ENCODE assay signal across 10 mouse cellular contexts in genomic region chr7:129801431-129801847, GRCm38 (mm10).
DNase-seq lines count a peak whose midpoint lies in the region; ATAC-seq and TF ChIP-seq lines count a peak whose summit lies in the region.
"Had no signal": no experiment of that assay in that cellular context is flagged by ENCODE, and none has a peak within 500 bp of the region (broad histone marks: within the 10 kb centered on the region; RNA-seq: fewer than 3 reads in every experiment).

No protein-coding gene starts in this region.

- no peaks in the 10 kb centered on the region for H3K36me3 ChIP-seq in kidney, adult 2 months (ENCODE audit: control insufficient read depth, insufficient read depth, low read length)
- no peaks in the 10 kb centered on the region for H3K36me3 ChIP-seq in forebrain, embryonic 11.5 days (ENCODE audit: control insufficient read depth, insufficient read depth, low read length)
- no peaks in the 10 kb centered on the region for H3K36me3 ChIP-seq in intestine, embryonic 16.5 days (ENCODE audit: control insufficient read depth, insufficient read depth, low read length)
- H3K36me3 ChIP-seq: embryonic facial prominence, embryonic 15.5 days; G1E had no signal

- H3K27me3 ChIP-seq in kidney, adult 2 months (replicated peaks; ENCODE audit: control insufficient read depth, insufficient read depth, low read length), result no peaks in the 10 kb centered on the region; the same call in 1 of the 2 replicates
- no peaks in the 10 kb centered on the region for H3K27me3 ChIP-seq in forebrain, embryonic 11.5 days (ENCODE audit: control insufficient read depth, insufficient read depth, low read length)
- H3K27me3 ChIP-seq in intestine, embryonic 16.5 days (replicated peaks; ENCODE audit: control insufficient read depth, insufficient read depth, low read length), result no peaks in the 10 kb centered on the region
- H3K27me3 ChIP-seq: embryonic facial prominence, embryonic 15.5 days had no signal

- no peak for TF ChIP-seq CTCF in kidney, adult 2 months (conservative IDR thresholded peaks at IDR 0.05; ENCODE audit: insufficient read depth, insufficient read length, low read depth, low read length)

- ATAC-seq in forebrain, embryonic 11.5 days (replicated peaks; ENCODE audit: low FRiP score), result 0 out of 2 replicates have a peak, but pooled peaks have one; percentile 33
- ATAC-seq in intestine, embryonic 16.5 days, result no peak
- no peak for ATAC-seq in erythroblast, adult 5-6 weeks (replicated peaks; ENCODE audit: low FRiP score, poor library complexity, severe bottlenecking)

- H3K9ac ChIP-seq in forebrain, embryonic 11.5 days (ENCODE audit: low read length), result no peak overlapping the region
- H3K9ac ChIP-seq in intestine, embryonic 16.5 days (ENCODE audit: low read depth, low read length), result peak overlapping the region; percentile 13; the same call in 1 of the 2 replicates
- H3K9ac ChIP-seq: embryonic facial prominence, embryonic 15.5 days had no signal

- H3K4me2 ChIP-seq in forebrain, embryonic 11.5 days (ENCODE audit: low read depth, low read length, severe bottlenecking), result no peak overlapping the region
- H3K4me2 ChIP-seq in intestine, embryonic 16.5 days (ENCODE audit: low read depth, low read length), result no peak overlapping the region
- H3K4me2 ChIP-seq: embryonic facial prominence, embryonic 15.5 days had no signal

- 30% methylated on average over 2 of the region's 2 CpGs for WGBS in kidney, adult 2 months
- WGBS in forebrain, embryonic 11.5 days, result 54% methylated on average over 2 of the region's 2 CpGs
- WGBS in intestine, embryonic 16.5 days, result 42% methylated on average over 2 of the region's 2 CpGs

- TF ChIP-seq POLR2A in kidney, adult 2 months (IDR thresholded peaks at IDR 0.05; ENCODE audit: low read depth, low read length), result no peak

- H3K27ac ChIP-seq in kidney, adult 2 months (ENCODE audit: insufficient read depth, low read depth, low read length), result no peak overlapping the region
- H3K27ac ChIP-seq in forebrain, embryonic 11.5 days (ENCODE audit: low read depth, low read length), result no peak overlapping the region
- H3K27ac ChIP-seq in intestine, embryonic 16.5 days (ENCODE audit: low read length), result peak overlapping the region; percentile 59

- no peak overlapping the region for H3K4me3 ChIP-seq in kidney, adult 2 months (ENCODE audit: insufficient read depth, low read depth, low read length)
- no peak overlapping the region for H3K4me3 ChIP-seq in forebrain, embryonic 11.5 days (ENCODE audit: low read depth, low read length)
- no peak overlapping the region for H3K4me3 ChIP-seq in intestine, embryonic 16.5 days (ENCODE audit: low read length)
- H3K4me3 ChIP-seq: embryonic facial prominence, embryonic 15.5 days had no signal

- DNase-seq in kidney, adult 2 months, result peak; percentile 26
- DNase-seq in kidney, adult 18-20 months, result no peak
- peak; percentile 73 for DNase-seq in 3T3-L1 (ENCODE audit: low read depth, low spot score)
- DNase-seq in forebrain, embryonic 11.5 days (ENCODE audit: low spot score), result no peak
- DNase-seq in frontal cortex, postnatal 14 days (ENCODE audit: low spot score in 2 of 2), result no peak
- no peak for DNase-seq in thymus, postnatal 10 days (ENCODE audit: low spot score in 2 of 2)

- H3K9me3 ChIP-seq in forebrain, embryonic 11.5 days (ENCODE audit: control insufficient read depth, low read length), result no peaks in the 10 kb centered on the region
- no peaks in the 10 kb centered on the region for H3K9me3 ChIP-seq in intestine, embryonic 16.5 days (ENCODE audit: control insufficient read depth, low read length)
- H3K9me3 ChIP-seq: embryonic facial prominence, embryonic 15.5 days had no signal

- no peaks in the 10 kb centered on the region for H3K4me1 ChIP-seq in kidney, adult 2 months (ENCODE audit: control insufficient read depth, insufficient read depth, low read length)
- H3K4me1 ChIP-seq in forebrain, embryonic 11.5 days (replicated peaks; ENCODE audit: control insufficient read depth, insufficient read depth, low read length), result peaks cover 8% of the 10 kb centered on the region
- peaks cover 30% of the 10 kb centered on the region for H3K4me1 ChIP-seq in intestine, embryonic 16.5 days (ENCODE audit: control insufficient read depth, insufficient read depth, low read length)

Comparison
In these comparisons a context has a peak if more than half of its experiments do, and no peak if none do; other contexts are left out.
1. DNase-seq: peak in kidney, adult 2 months (single experiment) and 3T3-L1 (single experiment); none in kidney, adult 18-20 months (single experiment), forebrain, embryonic 11.5 days (single experiment), frontal cortex, postnatal 14 days (0 of 2) and thymus, postnatal 10 days (0 of 2).